Mouse (Mus musculus): Measurements from ENCODE around the gene Asz1.

- no peak for TF ChIP-seq CTCF (IDR thresholded peaks at IDR 0.05; ENCODE audit: control insufficient read depth, insufficient read depth, insufficient replicate concordance, low read depth, low read length)
- TF ChIP-seq POLR2A (IDR thresholded peaks at IDR 0.05; ENCODE audit: control insufficient read depth, low read depth, low read length): no peak
These were observed 95.5 kb downstream of the Asz1 start for GRCm38 (mm10) chr6:18013346-18013745.

Data from testis, adult 2 months (tissue).